Mouse (Mus musculus) forebrain, embryonic 12.5 days (tissue): ENCODE measurements around the gene Ugdh. TPM values are rescaled to one million over a fixed set of nuclear protein-coding genes. Genes with fewer than 3 reads are reported as not detected.

Experiments
- ATAC-seq: fragments of 200-750 bp; cut with Nextera tagmentation; 2 replicates; pipeline ENCODE4 v1.8.0; 2017; ENCODE audit warnings: moderate TSS enrichment; ENCODE audit not compliant: low FRiP score
- H3K27ac ChIP-seq: fragments of 300-500 bp; sonication (generic); 2 replicates; pipeline ENCODE4 v1.5.1; 2016; ENCODE audit warnings: mild to moderate bottlenecking
- H3K27me3 ChIP-seq: fragments of 300-500 bp; sonication (generic); 2 replicates; pipeline ENCODE4 v1.6.1; 2016; ENCODE audit warnings: mild to moderate bottlenecking
- H3K36me3 ChIP-seq: fragments of 300-500 bp; sonication (generic); replicated peaks from 2 replicates; pipeline ENCODE4 v1.6.1; 2016; ENCODE audit warnings: mild to moderate bottlenecking
- H3K4me1 ChIP-seq: fragments of 300-500 bp; sonication (generic); 2 replicates; pipeline ENCODE4 v1.6.1; 2016
- H3K4me2 ChIP-seq: fragments of 300-500 bp; sonication (generic); 2 replicates; pipeline ENCODE4 v1.6.1; 2016; ENCODE audit warnings: mild to moderate bottlenecking, moderate library complexity
- H3K4me3 ChIP-seq: fragments of 300-500 bp; sonication (generic); replicated peaks from 2 replicates; pipeline ENCODE4 v1.5.1; 2016; ENCODE audit warnings: mild to moderate bottlenecking
- H3K9ac ChIP-seq: fragments of 300-500 bp; sonication (generic); 2 replicates; pipeline ENCODE4 v1.6.1; 2016; ENCODE audit warnings: mild to moderate bottlenecking
- H3K9me3 ChIP-seq: fragments of 300-500 bp; sonication (generic); 2 replicates; pipeline ENCODE4 v1.6.1; 2016
- WGBS: fragments of 180-500 bp; shearing (Covaris S2); methylation state at CpG from one replicate; pipeline ENCODE4 v1.1.7; 2016; 5-methylcytosine and 5-hydroxymethylcytosine counted together
- polyA plus RNA-seq: library from polyadenylated mRNA; unstranded; fragments of >200 nt; fragmentation: Nextera tagmentation; extraction: Ambion mirVana; gene quantifications from 2 replicates; pipeline ENCODE4 v1.2.1, GENCODE M21; 2016

Gene Ugdh
- polyA plus RNA-seq, 1 experiment from 2014 or later = 78.7 TPM

DNA sequence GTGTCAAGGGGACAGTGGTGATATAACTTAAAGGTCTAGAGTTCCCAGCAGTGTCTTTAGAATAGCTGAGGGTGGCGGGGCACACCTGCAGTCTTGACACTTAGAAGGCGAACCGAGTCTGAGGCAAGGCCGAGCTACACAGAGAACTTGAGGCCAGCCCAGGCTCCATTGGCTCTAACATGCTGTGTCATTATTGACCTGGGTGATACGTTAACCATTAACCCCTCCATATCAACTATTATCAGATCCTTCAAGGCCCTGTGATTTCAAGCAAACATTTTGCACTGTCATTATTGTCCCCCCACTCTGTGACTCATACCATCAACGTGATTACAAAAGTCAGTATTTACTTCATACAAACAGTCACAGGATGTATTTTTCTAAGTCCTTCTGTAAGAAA, 11.5 kb downstream of the Ugdh start:
- ATAC-seq = no peak
- 93% methylated on average over 6 of the region's 6 CpGs for WGBS

GRCm38 (mm10) chr5:65422803-65423202, 12.9 kb downstream of the Ugdh start:
- Histone ChIP-seq H3K36me3 (peaks cover 63% of the 10 kb centered on the region), H3K4me1 (no peaks in the 10 kb centered on the region; the same call in 1 of the 2 replicates), H3K27me3 (no peaks in the 10 kb centered on the region), H3K4me2 (no peak overlapping the region), H3K27ac (no peak overlapping the region), H3K4me3 (no peak overlapping the region), H3K9ac (no peak overlapping the region), H3K9me3 (no peaks in the 10 kb centered on the region)
- ATAC-seq = no peak
- WGBS = 93% methylated on average over 8 of the region's 8 CpGs

More for the DNA sequence above, 11.5 kb downstream of the Ugdh start:
- Histone ChIP-seq H3K27ac (no peak overlapping the region), H3K9me3 (no peaks in the 10 kb centered on the region), H3K4me3 (no peak overlapping the region), H3K4me1 (no peaks in the 10 kb centered on the region; the same call in 1 of the 2 replicates), H3K36me3 (peaks cover 55% of the 10 kb centered on the region), H3K27me3 (no peaks in the 10 kb centered on the region), H3K9ac (no peak overlapping the region), H3K4me2 (no peak overlapping the region)

DNA sequence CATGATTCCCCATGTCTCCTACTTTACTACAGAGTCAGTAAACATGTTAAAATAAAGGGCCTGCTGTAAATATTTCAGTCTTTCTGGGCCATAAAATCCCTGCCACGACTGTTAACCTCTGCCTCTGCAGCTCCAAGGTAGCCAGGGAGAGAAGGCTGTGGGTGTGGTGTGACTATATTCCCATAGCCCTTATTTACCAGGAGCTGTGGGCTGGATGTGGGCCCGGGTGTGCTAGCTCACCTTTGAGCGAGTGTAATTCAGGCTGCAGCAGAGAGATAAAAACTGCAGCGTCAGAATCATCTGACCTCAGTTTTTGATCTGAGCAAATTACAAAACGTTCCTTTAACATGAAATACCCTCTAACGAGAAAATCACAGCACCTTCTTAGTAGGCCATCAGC, 14.9 kb downstream of the Ugdh start:
- Histone ChIP-seq H3K27ac (no peak overlapping the region), H3K4me3 (no peak overlapping the region), H3K9me3 (no peaks in the 10 kb centered on the region), H3K4me1 (peaks cover 4% of the 10 kb centered on the region; the same call in 1 of the 2 replicates), H3K27me3 (no peaks in the 10 kb centered on the region), H3K36me3 (peaks cover 70% of the 10 kb centered on the region), H3K9ac (no peak overlapping the region), H3K4me2 (no peak overlapping the region)
- ATAC-seq = no peak
- 81% methylated on average over 6 of the region's 6 CpGs for WGBS

- 66% methylated on average over 10 of the region's 10 CpGs for WGBS
- Histone ChIP-seq H3K4me1 (peaks cover 8% of the 10 kb centered on the region; the same call in 1 of the 2 replicates), H3K27me3 (no peaks in the 10 kb centered on the region), H3K4me2 (no peak overlapping the region), H3K4me3 (no peak overlapping the region), H3K9ac (no peak overlapping the region), H3K9me3 (no peaks in the 10 kb centered on the region), H3K27ac (no peak overlapping the region), H3K36me3 (peaks cover 68% of the 10 kb centered on the region)
- ATAC-seq = no peak
Observed at GRCm38 (mm10) chr5:65419136-65419535, 16.6 kb downstream of the Ugdh start.

DNA sequence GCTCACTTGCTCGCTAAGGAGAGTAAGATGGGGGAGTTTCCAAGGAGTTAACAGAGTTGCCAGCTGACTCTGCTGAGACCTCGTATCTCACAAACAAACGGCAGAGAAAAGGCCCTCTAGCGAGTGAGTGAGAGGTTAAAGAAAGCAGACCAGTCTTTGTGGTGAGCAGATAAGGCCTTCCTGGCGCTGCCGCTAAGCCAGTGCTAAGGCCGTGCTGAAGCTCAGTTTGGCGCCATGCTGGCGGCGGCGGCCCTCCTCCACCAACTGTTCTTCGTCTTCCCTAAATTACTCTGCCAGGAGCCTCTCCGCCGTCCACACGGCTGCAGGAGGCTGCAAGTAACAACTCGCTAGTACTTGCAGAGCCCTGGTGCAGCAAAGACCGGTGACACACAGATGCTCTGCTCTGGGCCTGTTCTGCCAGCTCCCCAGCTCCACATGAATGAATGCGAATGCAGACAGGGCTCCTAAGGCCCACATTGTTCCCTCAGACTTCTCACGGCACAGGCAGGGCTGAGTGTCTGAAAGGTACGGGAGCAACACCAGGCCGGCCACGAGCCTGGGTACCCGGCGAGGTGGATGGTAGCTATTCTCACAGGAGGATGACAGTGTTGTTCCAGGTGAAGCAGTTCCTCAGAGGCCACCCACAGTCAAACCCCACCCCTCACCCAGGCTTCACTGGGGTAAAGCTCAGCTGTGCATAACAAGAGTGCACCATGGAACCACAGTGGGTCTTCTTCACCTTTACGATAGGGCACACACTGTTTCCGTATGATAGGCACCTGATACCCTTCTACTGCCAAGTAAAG, 19.9 kb downstream of the Ugdh start:
- peaks cover 57% of the 10 kb centered on the region for H3K36me3 ChIP-seq
- no peak for ATAC-seq

DNA sequence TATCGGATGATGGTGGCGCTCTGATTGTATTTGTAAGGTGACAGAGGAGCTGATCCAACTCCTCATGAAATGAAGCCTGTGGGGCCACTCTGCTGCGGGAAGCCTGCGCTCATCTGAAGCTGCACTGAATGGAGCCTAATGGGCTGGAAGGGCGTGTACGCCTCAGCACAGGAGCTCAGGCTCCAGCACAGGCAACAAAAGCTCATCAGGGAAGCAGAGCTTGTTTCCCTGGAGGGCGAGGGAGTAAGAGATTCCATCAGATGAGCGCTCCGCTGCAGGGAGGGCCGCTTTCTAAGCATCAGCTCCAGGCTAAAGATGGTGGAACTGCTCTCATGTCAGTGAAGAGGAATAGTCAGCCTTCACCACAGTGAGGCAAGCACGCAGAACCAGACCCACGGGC, 27.8 kb downstream of the Ugdh start:
- ATAC-seq = no peak

More for the DNA sequence above, 19.9 kb downstream of the Ugdh start:
- Histone ChIP-seq H3K4me3 (no peak overlapping the region), H3K4me2 (peak overlapping the region; percentile 23; the same call in 1 of the 2 replicates), H3K4me1 (peaks cover 8% of the 10 kb centered on the region; the same call in 1 of the 2 replicates), H3K27me3 (no peaks in the 10 kb centered on the region), H3K27ac (no peak overlapping the region), H3K9ac (no peak overlapping the region), H3K9me3 (no peaks in the 10 kb centered on the region)
- 17% methylated on average over 26 of the region's 26 CpGs for WGBS

GRCm38 (mm10) chr5:65401251-65401994, 34.3 kb downstream of the Ugdh start:
- WGBS = 29% methylated on average over 2 of the region's 2 CpGs
- H3K9ac ChIP-seq = no peak overlapping the region
- H3K36me3 ChIP-seq = peaks cover 72% of the 10 kb centered on the region
- H3K4me3 ChIP-seq = no peak overlapping the region
- H3K9me3 ChIP-seq = no peaks in the 10 kb centered on the region
- H3K4me1 ChIP-seq = no peaks in the 10 kb centered on the region
- peak; percentile 55; the same call in 1 of the 2 replicates for ATAC-seq
- H3K27me3 ChIP-seq = no peaks in the 10 kb centered on the region
- H3K4me2 ChIP-seq = no peak overlapping the region
- H3K27ac ChIP-seq = no peak overlapping the region

More for the DNA sequence above, 27.8 kb downstream of the Ugdh start:
- peak overlapping the region; percentile 27; the same call in 1 of the 2 replicates for H3K9ac ChIP-seq
- no peak overlapping the region for H3K4me2 ChIP-seq
- WGBS = 22% methylated on average over 12 of the region's 12 CpGs
- peaks cover 53% of the 10 kb centered on the region for H3K36me3 ChIP-seq
- no peak overlapping the region for H3K4me3 ChIP-seq
- no peaks in the 10 kb centered on the region for H3K27me3 ChIP-seq
- peaks cover 6% of the 10 kb centered on the region for H3K4me1 ChIP-seq
- H3K9me3 ChIP-seq = no peaks in the 10 kb centered on the region
- peak overlapping the region; percentile 50; the same call in 1 of the 2 replicates for H3K27ac ChIP-seq

DNA sequence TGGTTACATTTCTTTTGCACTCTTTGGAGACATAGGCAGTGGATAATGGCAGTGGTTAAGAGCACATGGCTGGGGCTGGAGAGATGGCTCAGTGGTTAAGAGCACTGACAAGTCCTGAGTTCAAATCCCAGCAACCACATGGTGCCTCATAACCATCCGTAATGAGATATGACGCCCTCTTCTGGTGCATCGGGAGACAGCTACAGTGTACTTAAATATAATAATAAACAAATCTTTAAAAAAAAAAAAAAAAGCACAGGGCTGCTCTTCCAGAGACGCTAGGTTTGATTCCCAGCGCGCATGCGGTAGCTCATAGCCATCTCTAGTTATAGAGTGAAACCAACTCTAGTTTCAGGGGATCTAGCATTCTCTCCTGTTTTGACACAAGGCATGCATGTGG, 41.3 kb downstream of the Ugdh start:
- WGBS = 92% methylated on average over 7 of the region's 7 CpGs
- Histone ChIP-seq H3K4me3 (no peak overlapping the region), H3K27me3 (no peaks in the 10 kb centered on the region), H3K4me2 (no peak overlapping the region), H3K9me3 (no peaks in the 10 kb centered on the region), H3K4me1 (peaks cover 11% of the 10 kb centered on the region), H3K9ac (no peak overlapping the region), H3K27ac (no peak overlapping the region), H3K36me3 (peaks cover 43% of the 10 kb centered on the region)
- ATAC-seq = no peak

DNA sequence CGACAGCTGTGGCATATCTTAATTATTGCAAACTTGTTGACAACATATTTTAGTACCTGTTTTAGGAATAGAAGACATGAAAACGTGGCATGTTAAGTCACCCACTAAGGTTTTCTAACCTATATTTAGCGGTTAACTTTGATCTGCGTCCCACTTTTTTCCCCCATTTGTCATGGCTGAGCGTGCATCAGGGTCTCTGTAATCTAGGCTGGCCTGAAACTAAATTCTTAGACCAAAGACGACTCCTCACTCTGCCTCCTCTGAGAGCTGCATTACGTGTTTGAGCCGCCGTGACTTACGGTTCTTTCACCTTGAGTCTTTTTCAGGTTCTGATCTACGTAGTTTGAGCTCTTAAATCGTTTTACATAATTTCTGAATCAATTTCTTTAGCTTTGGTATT, 44.0 kb downstream of the Ugdh start:
- Histone ChIP-seq H3K9me3 (no peaks in the 10 kb centered on the region), H3K4me3 (peak overlapping the region; percentile 98), H3K4me2 (peak overlapping the region; percentile 84), H3K27me3 (no peaks in the 10 kb centered on the region), H3K27ac (0 out of 2 replicates have a peak overlapping the region, but pooled peaks have one; percentile 66), H3K36me3 (peaks cover 41% of the 10 kb centered on the region), H3K9ac (peak overlapping the region; percentile 78), H3K4me1 (peaks cover 20% of the 10 kb centered on the region)
- peak; percentile 51 for ATAC-seq
- 3% methylated on average over 12 of the region's 12 CpGs for WGBS

GRCm38 (mm10) chr5:65390648-65391644, 44.8 kb downstream of the Ugdh start, which contains the start of the genes Rpl9 and Lias:
Rpl9 (minus strand) TSS chr5:65391444.
Lias (plus strand) TSS chr5:65391497.
- H3K9ac ChIP-seq = peak within 1 kb of the TSS; percentile 99
- H3K4me1 ChIP-seq = peaks cover 20% of the 10 kb centered on the region
- no peaks in the 10 kb centered on the region for H3K9me3 ChIP-seq
- H3K4me3 ChIP-seq = peak within 1 kb of the TSS; percentile 98
- peaks cover 36% of the 10 kb centered on the region for H3K36me3 ChIP-seq
- peak; percentile 98 for ATAC-seq
- peak within 1 kb of the TSS; percentile 92 for H3K27ac ChIP-seq
- no peaks in the 10 kb centered on the region for H3K27me3 ChIP-seq
- WGBS = under 1% methylated on average over 83 of the region's 83 CpGs
- H3K4me2 ChIP-seq = peak within 1 kb of the TSS; percentile 84

- H3K27ac ChIP-seq = no peak overlapping the region
- no peak overlapping the region for H3K9ac ChIP-seq
- H3K4me3 ChIP-seq = no peak overlapping the region
- no peaks in the 10 kb centered on the region for H3K27me3 ChIP-seq
- peaks cover 20% of the 10 kb centered on the region for H3K4me1 ChIP-seq
- ATAC-seq = no peak
- H3K4me2 ChIP-seq = no peak overlapping the region
- 80% methylated on average over 6 of the region's 6 CpGs for WGBS
- peaks cover 36% of the 10 kb centered on the region for H3K36me3 ChIP-seq
- H3K9me3 ChIP-seq = no peaks in the 10 kb centered on the region
Observed at GRCm38 (mm10) chr5:65387008-65387867, 48.5 kb downstream of the Ugdh start.
